ENCODE assay signal across 27 mouse cellular contexts in genomic region chr19:42120451-42120850, GRCm38 (mm10). TPM values are rescaled to one million over a fixed set of nuclear protein-coding genes. Genes with fewer than 3 reads are reported as not detected.
DNase-seq lines count a peak whose midpoint lies in the region; ATAC-seq lines count a peak whose summit lies in the region.
"Had no signal": no experiment of that assay in that cellular context is flagged by ENCODE, and none has a peak within 500 bp of the region (broad histone marks: within the 10 kb centered on the region; RNA-seq: fewer than 3 reads in every experiment).

No protein-coding gene starts in this region.

- intact Hi-C loops in left cerebral cortex, postnatal 36 days (cut with DNase I), result no loop called here

- H3K4me1 ChIP-seq in lung, embryonic 16.5 days (replicated peaks; ENCODE audit: control insufficient read depth, insufficient read depth, low read length), result peaks cover 8% of the 10 kb centered on the region
- H3K4me1 ChIP-seq: forebrain, embryonic 12.5 days; hindbrain, embryonic 15.5 days had no signal

- H3K4me3 ChIP-seq in lung, embryonic 16.5 days (ENCODE audit: low read length), result no peak overlapping the region
- H3K4me3 ChIP-seq: erythroblast, embryonic 14.5 days; forebrain, embryonic 12.5 days; heart, embryonic 13.5 days; hindbrain, embryonic 10.5 days; hindbrain, embryonic 15.5 days; liver, embryonic 15.5 days had no signal

- H3K27ac ChIP-seq in lung, embryonic 16.5 days (ENCODE audit: low read length), result no peak overlapping the region
- H3K27ac ChIP-seq: forebrain, embryonic 12.5 days; heart, embryonic 13.5 days; hindbrain, embryonic 10.5 days; hindbrain, embryonic 15.5 days; liver, embryonic 15.5 days had no signal

- no peak overlapping the region for H3K9ac ChIP-seq in lung, embryonic 16.5 days (ENCODE audit: low read length)
- H3K9ac ChIP-seq: forebrain, embryonic 12.5 days; forebrain, postnatal 0 days; heart, embryonic 13.5 days; hindbrain, embryonic 15.5 days; liver, embryonic 15.5 days had no signal

- no peak overlapping the region for H3K4me2 ChIP-seq in lung, embryonic 16.5 days (ENCODE audit: low read depth, low read length)
- H3K4me2 ChIP-seq: forebrain, embryonic 12.5 days; heart, embryonic 13.5 days; hindbrain, embryonic 15.5 days; liver, embryonic 15.5 days; midbrain, embryonic 11.5 days had no signal

- H3K9me3 ChIP-seq in lung, embryonic 16.5 days (ENCODE audit: control insufficient read depth, low read length), result no peaks in the 10 kb centered on the region
- H3K9me3 ChIP-seq: forebrain, embryonic 12.5 days; G1E; heart, embryonic 13.5 days; hindbrain, embryonic 10.5 days; hindbrain, embryonic 15.5 days; liver, embryonic 15.5 days had no signal

- no peaks in the 10 kb centered on the region for H3K27me3 ChIP-seq in lung, embryonic 16.5 days (ENCODE audit: control insufficient read depth, insufficient read depth, low read depth, low read length)
- H3K27me3 ChIP-seq: forebrain, embryonic 12.5 days; heart, embryonic 13.5 days; hindbrain, embryonic 15.5 days; liver, embryonic 15.5 days had no signal

- peak; percentile 64 for DNase-seq in adrenal gland, adult 2 months
- no peak for DNase-seq in adrenal gland, postnatal 4 days (ENCODE audit: low spot score in 2 of 2)
- DNase-seq in lung, postnatal 14 days, result no peak
- peak; percentile 50 for DNase-seq in lung, postnatal 25 days (ENCODE audit: low spot score)
- DNase-seq in thymus, postnatal 10 days (ENCODE audit: low spot score in 2 of 2), result no peak
- no peak for DNase-seq in left cerebral cortex, postnatal 36 days (ENCODE audit: low spot score in 2 of 2)
- DNase-seq: cerebellum, adult 18-20 months; cerebellum, postnatal 10 days; forebrain, postnatal 0 days; gastrocnemius, postnatal 10 days; heart, postnatal 10 days; kidney, adult 11 months; kidney, postnatal 14 days; layer of hippocampus, adult 9-11 months; liver; thymus, postnatal 25 days had no signal

- H3K36me3 ChIP-seq in lung, embryonic 16.5 days (ENCODE audit: control insufficient read depth, insufficient read depth, low read length), result peaks cover 45% of the 10 kb centered on the region

- ATAC-seq in lung, embryonic 16.5 days (ENCODE audit: low read depth), result 0 out of 2 replicates have a peak, but pooled peaks have one; percentile 26
- ATAC-seq: forebrain, postnatal 0 days; inflammation-experienced regulatory T-cells, adult 6 months; midbrain, embryonic 16.5 days had no signal

- WGBS in lung, embryonic 16.5 days, result 83% methylated on average over 8 of the region's 8 CpGs

RNA-seq across cellular contexts. Expression of gene Avpi1, which starts 8.4 kb away (rescaled TPM):
- 100 to 1,000 TPM in 1 of 2 experiments, 10 to 100 TPM in 1; 78.6 to 101 TPM for total RNA-seq in adrenal gland, adult 2 months (2021)
- polyA plus RNA-seq in adrenal gland, adult 2 months (2012; rRNA removed), result 82.3 and 112 TPM in 2 replicates
- total RNA-seq in adrenal gland, postnatal 4 days (2021), result 10 to 100 TPM; 15.1 to 15.3 TPM
- polyA plus RNA-seq in lung, embryonic 16.5 days (2015; fragmentation: Nextera tagmentation; extraction: Ambion mirVana), result 84.9 and 87.6 TPM in 2 replicates
- total RNA-seq in left cerebral cortex, postnatal 36 days (2021), result 10 to 100 TPM; 29.3 to 40.2 TPM

RNA-seq across cellular contexts. Expression of gene Marveld1, which starts 26.7 kb away (rescaled TPM):
- 10 to 100 TPM; 30.0 to 56.7 TPM for total RNA-seq in adrenal gland, adult 2 months (2021)
- 76.2 and 87.1 TPM in 2 replicates for polyA plus RNA-seq in adrenal gland, adult 2 months (2012; rRNA removed)
- total RNA-seq in adrenal gland, postnatal 4 days (2021), result 10 to 100 TPM; 45.5 to 47.2 TPM
- polyA plus RNA-seq in lung, embryonic 16.5 days (2015; fragmentation: Nextera tagmentation; extraction: Ambion mirVana), result 8.9 and 9.8 TPM in 2 replicates
- total RNA-seq in left cerebral cortex, postnatal 36 days (2021), result 1 to 10 TPM; 9.5 to 9.8 TPM
- polyA plus RNA-seq: G1E had no signal

RNA-seq across cellular contexts. Expression of gene Pi4k2a, which starts 30.2 kb away (rescaled TPM):
- 10 to 100 TPM; 62.3 to 69.9 TPM for total RNA-seq in adrenal gland, adult 2 months (2021)
- polyA plus RNA-seq in adrenal gland, adult 2 months (2012; rRNA removed), result 43.7 and 44.5 TPM in 2 replicates
- 10 to 100 TPM; 37.5 to 42.3 TPM for total RNA-seq in adrenal gland, postnatal 4 days (2021)
- 7.5 and 8.4 TPM in 2 replicates for polyA plus RNA-seq in lung, embryonic 16.5 days (2015; fragmentation: Nextera tagmentation; extraction: Ambion mirVana)
- total RNA-seq in left cerebral cortex, postnatal 36 days (2021), result 10 to 100 TPM; 63.6 to 72.2 TPM

RNA-seq across cellular contexts. Expression of gene Morn4, which starts 34.3 kb away (rescaled TPM):
- total RNA-seq in adrenal gland, adult 2 months (2021), result 10 to 100 TPM in 1 of 2 experiments, 1 to 10 TPM in 1; 7.5 to 15.5 TPM
- polyA plus RNA-seq in adrenal gland, adult 2 months (2012; rRNA removed), result 10.6 and 13.0 TPM in 2 replicates
- 10 to 100 TPM; 15.0 to 16.0 TPM for total RNA-seq in adrenal gland, postnatal 4 days (2021)
- polyA plus RNA-seq in lung, embryonic 16.5 days (2015; fragmentation: Nextera tagmentation; extraction: Ambion mirVana), result 16.5 and 18.5 TPM in 2 replicates
- total RNA-seq in left cerebral cortex, postnatal 36 days (2021), result 10 to 100 TPM; 67.8 to 75.3 TPM

RNA-seq across cellular contexts. Expression of gene Zfyve27, which starts 43.3 kb away (rescaled TPM):
- total RNA-seq in adrenal gland, adult 2 months (2021), result 10 to 100 TPM; 43.6 to 47.9 TPM
- polyA plus RNA-seq in adrenal gland, adult 2 months (2012; rRNA removed), result 37.6 and 49.2 TPM in 2 replicates
- 10 to 100 TPM; 61.4 to 63.9 TPM for total RNA-seq in adrenal gland, postnatal 4 days (2021)
- polyA plus RNA-seq in lung, embryonic 16.5 days (2015; fragmentation: Nextera tagmentation; extraction: Ambion mirVana), result 26.3 and 26.4 TPM in 2 replicates
- total RNA-seq in left cerebral cortex, postnatal 36 days (2021), result 10 to 100 TPM; 78.8 to 94.5 TPM

Comparison
In these comparisons a context has a peak if more than half of its experiments do, and no peak if none do; other contexts are left out.
1. DNase-seq: peak in adrenal gland, adult 2 months (single experiment) and lung, postnatal 25 days (single experiment); none in adrenal gland, postnatal 4 days (0 of 2), lung, postnatal 14 days (single experiment), thymus, postnatal 10 days (0 of 2) and left cerebral cortex, postnatal 36 days (0 of 2).